Mouse (Mus musculus) intestine, postnatal 0 days (tissue): ENCODE data around the gene Dgcr2. TPM values are rescaled to one million over a fixed set of nuclear protein-coding genes. Genes with fewer than 3 reads are reported as not detected.

Source experiments
- ATAC-seq: fragments of 200-750 bp; cut with Nextera tagmentation; 2 replicates; pipeline ENCODE4 v1.8.0; 2017; ENCODE audit warnings: mild to moderate bottlenecking, moderate TSS enrichment, moderate library complexity
- H3K27ac ChIP-seq: fragments of 300-500 bp; sonication (generic); 2 replicates; pipeline ENCODE4 v1.5.1; 2014; ENCODE audit warnings: mild to moderate bottlenecking, low read depth, low read length, moderate library complexity
- H3K27me3 ChIP-seq: fragments of 300-500 bp; sonication (generic); replicated peaks from 2 replicates; pipeline ENCODE4 v1.6.1; 2014; ENCODE audit warnings: low read length, mixed read lengths; ENCODE audit not compliant: control insufficient read depth, insufficient read depth
- H3K36me3 ChIP-seq: fragments of 300-500 bp; sonication (generic); 2 replicates; pipeline ENCODE4 v1.6.1; 2014; ENCODE audit warnings: mild to moderate bottlenecking, moderate library complexity; ENCODE audit not compliant: control insufficient read depth, insufficient read depth
- H3K4me1 ChIP-seq: fragments of 300-500 bp; sonication (generic); replicated peaks from 2 replicates; pipeline ENCODE4 v1.6.1; 2014; ENCODE audit warnings: antibody characterized with exemption, low read length, mixed read lengths; ENCODE audit not compliant: control insufficient read depth, insufficient read depth
- H3K4me2 ChIP-seq: fragments of 300-500 bp; sonication (generic); replicated peaks from 2 replicates; pipeline ENCODE4 v1.6.1; 2014; ENCODE audit warnings: low read depth, mild to moderate bottlenecking, moderate library complexity
- H3K4me3 ChIP-seq: fragments of 300-500 bp; sonication (generic); 2 replicates; pipeline ENCODE4 v1.5.1; 2014; ENCODE audit warnings: low read depth, low read length
- H3K9ac ChIP-seq: fragments of 300-500 bp; sonication (generic); 2 replicates; pipeline ENCODE4 v1.6.1; 2014; ENCODE audit warnings: mild to moderate bottlenecking, low read depth, low read length
- H3K9me3 ChIP-seq: fragments of 300-500 bp; sonication (generic); 2 replicates; pipeline ENCODE4 v1.6.1; 2016; ENCODE audit warnings: mixed run types; ENCODE audit not compliant: control insufficient read depth
- CTCF ChIP-seq: sonication (generic); IDR thresholded peaks from 2 replicates; pipeline ENCODE4 v1.5.1; 2016; ENCODE audit warnings: low read depth, mild to moderate bottlenecking, control low read depth, antibody characterized with exemption, moderate library complexity
- WGBS: fragments of 180-500 bp; shearing (Covaris S2); extraction: QIAGEN DNeasy Blood & Tissue Kit; methylation state at CpG from one replicate; pipeline ENCODE4 v1.1.7; 2014; 5-methylcytosine and 5-hydroxymethylcytosine counted together
- polyA plus RNA-seq: library from polyadenylated mRNA; unstranded; fragments of >200 nt; fragmentation: Nextera tagmentation; extraction: Ambion mirVana; gene quantifications from 2 replicates; pipeline ENCODE4 v1.2.1, GENCODE M21; 2015

Gene Dgcr2
- polyA plus RNA-seq, 1 experiment from 2014 or later = 35.3 TPM

- ATAC-seq = no peak
- no peaks in the 10 kb centered on the region for H3K27me3 ChIP-seq
- TF ChIP-seq CTCF = no peak
- no peaks in the 10 kb centered on the region for H3K4me1 ChIP-seq
- 94% methylated on average over 6 of the region's 6 CpGs for WGBS
- H3K4me2 ChIP-seq = no peak overlapping the region
- no peak overlapping the region for H3K9ac ChIP-seq
- H3K36me3 ChIP-seq = peaks cover 87% of the 10 kb centered on the region
- no peak overlapping the region for H3K27ac ChIP-seq
- no peak overlapping the region for H3K4me3 ChIP-seq
- no peaks in the 10 kb centered on the region for H3K9me3 ChIP-seq
Measured at GRCm38 (mm10) chr16:17848431-17848830, 49.9 kb downstream of the Dgcr2 start.

GRCm38 (mm10) chr16:17843701-17844365 lies 54.5 kb downstream of the Dgcr2 start:
- no peak for ATAC-seq
- no peak for TF ChIP-seq CTCF
- Histone ChIP-seq H3K36me3 (peaks cover 73% of the 10 kb centered on the region), H3K9ac (no peak overlapping the region), H3K27me3 (no peaks in the 10 kb centered on the region), H3K4me1 (no peaks in the 10 kb centered on the region), H3K27ac (no peak overlapping the region), H3K4me3 (no peak overlapping the region), H3K4me2 (no peak overlapping the region), H3K9me3 (no peaks in the 10 kb centered on the region)
- WGBS = 84% methylated on average over 10 of the region's 10 CpGs

- 93% methylated on average over 7 of the region's 7 CpGs for WGBS
- Histone ChIP-seq H3K4me1 (no peaks in the 10 kb centered on the region), H3K9ac (no peak overlapping the region), H3K9me3 (no peaks in the 10 kb centered on the region), H3K4me3 (no peak overlapping the region), H3K27ac (peak overlapping the region; percentile 7; the same call in 1 of the 2 replicates), H3K27me3 (no peaks in the 10 kb centered on the region), H3K4me2 (no peak overlapping the region), H3K36me3 (peaks cover 62% of the 10 kb centered on the region)
- no peak for ATAC-seq
- no peak for TF ChIP-seq CTCF
Measured at GRCm38 (mm10) chr16:17842437-17842836, 55.9 kb downstream of the Dgcr2 start.

- no peak overlapping the region for H3K4me2 ChIP-seq
- no peak overlapping the region for H3K4me3 ChIP-seq
- peaks cover 17% of the 10 kb centered on the region for H3K27me3 ChIP-seq
- peaks cover 40% of the 10 kb centered on the region for H3K36me3 ChIP-seq
- H3K9ac ChIP-seq = no peak overlapping the region
- no peak for ATAC-seq
- WGBS = 84% methylated on average over 4 of the region's 4 CpGs
- H3K9me3 ChIP-seq = no peaks in the 10 kb centered on the region
- no peaks in the 10 kb centered on the region for H3K4me1 ChIP-seq
- no peak for TF ChIP-seq CTCF
- no peak overlapping the region for H3K27ac ChIP-seq
Measured at GRCm38 (mm10) chr16:17839976-17840375, 58.4 kb downstream of the Dgcr2 start.

- no peak within 1 kb of the TSS for H3K4me3 ChIP-seq
- peaks cover 36% of the 10 kb centered on the region for H3K27me3 ChIP-seq
- peaks cover 21% of the 10 kb centered on the region for H3K36me3 ChIP-seq
- H3K27ac ChIP-seq = no peak within 1 kb of the TSS
- no peak within 1 kb of the TSS for H3K4me2 ChIP-seq
- H3K9ac ChIP-seq = no peak within 1 kb of the TSS
- H3K4me1 ChIP-seq = 0 out of 2 replicates have a peak, but pooled peaks cover 3% of the 10 kb centered on the region
- no peak for ATAC-seq
- 76% methylated on average over 6 of the region's 6 CpGs for WGBS
- TF ChIP-seq CTCF = no peak
- H3K9me3 ChIP-seq = no peaks in the 10 kb centered on the region
Measured at GRCm38 (mm10) chr16:17838051-17838450, 60.3 kb downstream of the Dgcr2 start, which contains the start of gene Car15. Gene Car15 (minus strand): TSS chr16:17838364.

- Histone ChIP-seq H3K9ac (no peak overlapping the region), H3K4me3 (no peak overlapping the region), H3K27ac (no peak overlapping the region), H3K4me1 (0 out of 2 replicates have a peak, but pooled peaks cover 4% of the 10 kb centered on the region), H3K9me3 (no peaks in the 10 kb centered on the region), H3K4me2 (no peak overlapping the region), H3K36me3 (no peaks in the 10 kb centered on the region; the same call in 1 of the 2 replicates), H3K27me3 (peaks cover 62% of the 10 kb centered on the region)
- WGBS = 45% methylated on average over 13 of the region's 13 CpGs
- TF ChIP-seq CTCF = no peak
- ATAC-seq = no peak
Measured at GRCm38 (mm10) chr16:17835481-17835880, 62.9 kb downstream of the Dgcr2 start.
